Mouse (Mus musculus) kidney, postnatal 0 days (tissue): ENCODE measurements at regions not wholly inside any gene's neighbourhood (a gene's known extent, or its start where the extent isn't known, plus 50 kb on each side); places are given as distances from the start of the nearest gene placed in this dataset.
"Not testable (repeated sequence)": the region's sequence is repeated elsewhere in the genome, so short reads cannot be mapped to it uniquely, and the experiment has no call there.

Experiments used
- ATAC-seq: fragments of 200-750 bp; cut with Nextera tagmentation; replicated peaks from 2 replicates; pipeline ENCODE4 v1.8.0; 2017; ENCODE audit warnings: low read depth, moderate number of reproducible peaks, moderate TSS enrichment, moderate library complexity; ENCODE audit not compliant: low FRiP score
- DNase-seq: peaks from one replicate; pipeline ENCODE4 v3.0.0-alpha.2; 2016; ENCODE audit warnings: low spot score
- H3K27ac ChIP-seq: fragments of 300-500 bp; sonication (generic); 2 replicates; pipeline ENCODE4 v1.5.1; 2014; ENCODE audit warnings: mild to moderate bottlenecking
- H3K27me3 ChIP-seq: fragments of 300-500 bp; sonication (generic); 2 replicates; pipeline ENCODE4 v1.6.1; 2014; ENCODE audit warnings: low read length, mixed read lengths; ENCODE audit not compliant: insufficient read depth
- H3K36me3 ChIP-seq: fragments of 300-500 bp; sonication (generic); 2 replicates; pipeline ENCODE4 v1.6.1; 2014; ENCODE audit warnings: low read length, mixed read lengths; ENCODE audit not compliant: insufficient read depth
- H3K4me1 ChIP-seq: fragments of 300-500 bp; sonication (generic); replicated peaks from 2 replicates; pipeline ENCODE4 v1.6.1; 2014; ENCODE audit warnings: antibody characterized with exemption, low read length, mixed read lengths; ENCODE audit not compliant: insufficient read depth
- H3K4me2 ChIP-seq: fragments of 300-500 bp; sonication (generic); 2 replicates; pipeline ENCODE4 v1.6.1; 2014; ENCODE audit warnings: mild to moderate bottlenecking, low read length, moderate library complexity, mixed read lengths
- H3K4me3 ChIP-seq: fragments of 300-500 bp; sonication (generic); replicated peaks from 2 replicates; pipeline ENCODE4 v1.5.1; 2014; ENCODE audit warnings: low read depth, low read length
- H3K9ac ChIP-seq: fragments of 300-500 bp; sonication (generic); 2 replicates; pipeline ENCODE4 v1.6.1; 2014; ENCODE audit warnings: low read depth, low read length
- H3K9me3 ChIP-seq: fragments of 300-500 bp; sonication (generic); replicated peaks from 2 replicates; pipeline ENCODE4 v1.6.1; 2016; ENCODE audit warnings: low read length, inconsistent platforms, mixed read lengths
- CTCF ChIP-seq: IDR thresholded peaks from 2 replicates; pipeline ENCODE4 v1.5.1; 2016; ENCODE audit warnings: antibody characterized with exemption, low read depth, mild to moderate bottlenecking, moderate library complexity
- WGBS: fragments of 180-500 bp; shearing (Covaris S2); extraction: QIAGEN DNeasy Blood & Tissue Kit; methylation state at CpG from one replicate; pipeline ENCODE4 v1.1.7; 2014; 5-methylcytosine and 5-hydroxymethylcytosine counted together

- Histone ChIP-seq H3K4me2 (no peak overlapping the region), H3K4me3 (no peak overlapping the region), H3K36me3 (no peaks in the 10 kb centered on the region), H3K9ac (no peak overlapping the region), H3K27ac (no peak overlapping the region), H3K4me1 (no peaks in the 10 kb centered on the region), H3K9me3 (no peaks in the 10 kb centered on the region), H3K27me3 (no peaks in the 10 kb centered on the region)
- DNase-seq, result peak; percentile 18
- TF ChIP-seq CTCF, result no peak
- no peak for ATAC-seq
- WGBS, result 79% methylated on average over 1 of the region's 1 CpGs
Measured at GRCm38 (mm10) chr12:16354711-16355110, 256.1 kb downstream of the Lpin1 start.

DNA sequence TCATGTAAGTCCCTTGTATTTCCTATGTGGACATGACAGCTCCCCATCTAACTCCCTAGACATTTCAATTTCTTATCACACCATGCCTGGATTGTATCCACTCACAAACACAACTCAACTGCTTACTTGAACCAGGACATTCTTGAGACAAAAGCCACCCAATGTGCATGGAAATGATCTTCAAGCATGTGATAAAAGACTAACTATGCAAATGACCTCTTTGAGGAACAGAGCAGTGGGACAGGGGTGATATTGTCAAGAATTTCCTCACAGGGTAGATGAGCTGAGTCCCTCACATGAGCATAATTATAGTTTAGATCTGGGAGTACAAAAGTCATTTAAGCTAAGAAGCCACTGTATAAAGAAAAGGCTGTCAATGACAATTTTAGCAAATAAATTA, 259.0 kb downstream of the Lpin1 start:
- Histone ChIP-seq H3K4me3 (no peak overlapping the region), H3K4me1 (no peaks in the 10 kb centered on the region), H3K9me3 (no peaks in the 10 kb centered on the region), H3K9ac (no peak overlapping the region), H3K36me3 (no peaks in the 10 kb centered on the region), H3K4me2 (no peak overlapping the region), H3K27me3 (no peaks in the 10 kb centered on the region), H3K27ac (no peak overlapping the region)
- ATAC-seq, result no peak
- no peak for TF ChIP-seq CTCF
- no peak for DNase-seq

GRCm38 (mm10) chr12:16349310-16349709, 261.5 kb downstream of the Lpin1 start:
- Histone ChIP-seq H3K9me3 (no peaks in the 10 kb centered on the region), H3K4me2 (no peak overlapping the region), H3K4me3 (no peak overlapping the region), H3K27me3 (no peaks in the 10 kb centered on the region), H3K4me1 (no peaks in the 10 kb centered on the region), H3K36me3 (no peaks in the 10 kb centered on the region), H3K27ac (no peak overlapping the region), H3K9ac (no peak overlapping the region)
- ATAC-seq, result no peak
- no peak for TF ChIP-seq CTCF
- no peak for DNase-seq

GRCm38 (mm10) chr12:16344021-16344420, 266.7 kb downstream of the Lpin1 start:
- no peaks in the 10 kb centered on the region for H3K27me3 ChIP-seq
- 86% methylated on average over 3 of the region's 3 CpGs for WGBS
- no peak for ATAC-seq
- H3K36me3 ChIP-seq, result no peaks in the 10 kb centered on the region
- DNase-seq, result no peak
- H3K9ac ChIP-seq, result no peak overlapping the region
- H3K4me3 ChIP-seq, result no peak overlapping the region
- no peaks in the 10 kb centered on the region for H3K9me3 ChIP-seq
- H3K27ac ChIP-seq, result no peak overlapping the region
- no peaks in the 10 kb centered on the region for H3K4me1 ChIP-seq
- no peak overlapping the region for H3K4me2 ChIP-seq
- TF ChIP-seq CTCF, result no peak

DNA sequence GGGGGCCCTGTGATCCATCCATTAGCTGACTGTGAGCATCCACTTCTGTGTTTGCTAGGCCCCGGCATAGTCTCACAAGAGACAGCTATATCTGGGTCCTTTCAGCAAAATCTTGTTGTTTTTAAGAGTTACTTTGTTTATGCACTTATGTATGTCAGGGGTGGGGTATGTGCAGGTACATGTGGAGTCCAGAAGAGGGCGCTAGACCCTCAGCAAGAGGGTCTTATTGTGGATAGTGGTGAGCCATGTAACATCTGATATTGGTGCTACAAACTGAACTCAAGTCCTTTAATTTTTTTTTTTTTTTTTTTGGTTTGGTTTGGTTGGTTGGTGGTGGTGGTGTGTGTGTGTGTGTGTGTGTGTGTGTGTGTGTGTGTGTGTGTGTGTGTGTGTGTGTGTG, 268.7 kb downstream of the Lpin1 start:
- not testable (repeated sequence) for H3K27me3 ChIP-seq, H3K36me3 ChIP-seq, DNase-seq, H3K9me3 ChIP-seq, ATAC-seq, H3K27ac ChIP-seq, H3K4me3 ChIP-seq, H3K4me1 ChIP-seq, H3K4me2 ChIP-seq, H3K9ac ChIP-seq
- 50% methylated on average over 2 of the region's 2 CpGs for WGBS

- ATAC-seq, result no peak
- Histone ChIP-seq H3K9me3 (no peaks in the 10 kb centered on the region), H3K9ac (no peak overlapping the region), H3K4me3 (no peak overlapping the region), H3K36me3 (no peaks in the 10 kb centered on the region), H3K27ac (no peak overlapping the region), H3K4me2 (no peak overlapping the region), H3K27me3 (no peaks in the 10 kb centered on the region), H3K4me1 (no peaks in the 10 kb centered on the region)
- DNase-seq, result no peak
- TF ChIP-seq CTCF, result no peak
- 84% methylated on average over 3 of the region's 3 CpGs for WGBS
Measured at GRCm38 (mm10) chr12:16331456-16331855, 279.3 kb downstream of the Lpin1 start.

DNA sequence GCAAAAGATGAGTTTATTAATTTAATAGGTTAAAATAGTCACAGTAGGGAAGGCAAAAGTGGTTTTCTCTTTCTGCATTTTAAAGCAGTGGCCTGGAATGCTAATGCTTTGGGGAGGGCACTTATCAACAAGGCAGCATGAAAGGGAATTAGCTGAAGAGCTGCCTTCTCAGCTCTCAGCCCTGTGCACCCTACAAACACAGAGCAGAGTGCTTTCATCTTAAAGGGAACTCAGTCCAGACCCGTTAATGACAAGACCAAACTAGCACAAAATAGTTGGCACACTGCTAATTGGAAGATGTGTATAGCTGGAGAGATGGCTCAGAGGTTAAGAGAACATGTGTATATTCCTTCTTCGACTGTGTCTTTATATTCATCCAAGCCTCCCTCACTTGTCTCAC, 281.6 kb downstream of the Lpin1 start:
- WGBS, result 56% methylated on average over 2 of the region's 2 CpGs
- H3K27ac ChIP-seq, result no peak overlapping the region
- DNase-seq, result no peak
- no peak for ATAC-seq
- no peaks in the 10 kb centered on the region for H3K4me1 ChIP-seq
- no peak for TF ChIP-seq CTCF
- H3K4me2 ChIP-seq, result no peak overlapping the region
- no peaks in the 10 kb centered on the region for H3K27me3 ChIP-seq
- H3K36me3 ChIP-seq, result no peaks in the 10 kb centered on the region
- no peaks in the 10 kb centered on the region for H3K9me3 ChIP-seq
- no peak overlapping the region for H3K4me3 ChIP-seq
- no peak overlapping the region for H3K9ac ChIP-seq
